Mouse (Mus musculus) urinary bladder, postnatal 14 days (tissue): ENCODE data around the gene Ubtd2.
"Not testable (repeated sequence)": the region's sequence is repeated elsewhere in the genome, so short reads cannot be mapped to it uniquely, and the experiment has no call there.

ENCODE experiments used
- DNase-seq: peaks from one replicate; pipeline ENCODE4 v3.0.0; 2021; ENCODE audit warnings: low spot score

Gene Ubtd2

GRCm38 (mm10) chr11:32464282-32464681 lies 9.1 kb downstream of the Ubtd2 start:
- no peak for DNase-seq

- DNase-seq, result no peak
These were observed 16.8 kb downstream of the Ubtd2 start for GRCm38 (mm10) chr11:32471925-32472324.

- DNase-seq, result no peak
These were observed 19.6 kb downstream of the Ubtd2 start for GRCm38 (mm10) chr11:32474725-32475124.

- DNase-seq, result no peak
These were observed 20.5 kb downstream of the Ubtd2 start for GRCm38 (mm10) chr11:32475487-32476236.

GRCm38 (mm10) chr11:32481525-32481924 lies 26.4 kb downstream of the Ubtd2 start:
- DNase-seq, result no peak

GRCm38 (mm10) chr11:32485290-32485689 lies 30.1 kb downstream of the Ubtd2 start:
- no peak for DNase-seq

- DNase-seq, result no peak
These were observed 31.5 kb downstream of the Ubtd2 start for GRCm38 (mm10) chr11:32486621-32487020.

- no peak for DNase-seq
These were observed 32.3 kb downstream of the Ubtd2 start for GRCm38 (mm10) chr11:32487501-32487900.

- DNase-seq, result no peak
These were observed 33.2 kb downstream of the Ubtd2 start for GRCm38 (mm10) chr11:32488344-32488743.

GRCm38 (mm10) chr11:32488808-32489670 lies 33.9 kb downstream of the Ubtd2 start:
- DNase-seq, result no peak

- no peak for DNase-seq
These were observed 35.9 kb downstream of the Ubtd2 start for GRCm38 (mm10) chr11:32491079-32491478.

GRCm38 (mm10) chr11:32493312-32493711 lies 38.1 kb downstream of the Ubtd2 start:
- DNase-seq, result no peak

GRCm38 (mm10) chr11:32495283-32495682 lies 40.1 kb downstream of the Ubtd2 start:
- DNase-seq, result no peak

GRCm38 (mm10) chr11:32498757-32499535 lies 43.8 kb downstream of the Ubtd2 start:
- DNase-seq, result peak; percentile 52

- no peak for DNase-seq
These were observed 44.8 kb downstream of the Ubtd2 start for GRCm38 (mm10) chr11:32499931-32500330.

GRCm38 (mm10) chr11:32503711-32504110 lies 48.5 kb downstream of the Ubtd2 start:
- no peak for DNase-seq

- DNase-seq, result no peak
These were observed 50.0 kb downstream of the Ubtd2 start for GRCm38 (mm10) chr11:32505091-32505739.

- no peak for DNase-seq
These were observed 55.8 kb downstream of the Ubtd2 start for GRCm38 (mm10) chr11:32510930-32511329.

GRCm38 (mm10) chr11:32514853-32515252 lies 59.7 kb downstream of the Ubtd2 start:
- not testable (repeated sequence) for DNase-seq

GRCm38 (mm10) chr11:32516091-32516490 lies 60.9 kb downstream of the Ubtd2 start:
- no peak for DNase-seq

- DNase-seq, result no peak
These were observed 61.9 kb downstream of the Ubtd2 start for GRCm38 (mm10) chr11:32516916-32517712.
